In genomic region chr7:85818092-85818491, GRCm38 (mm10) we compare ENCODE assay signal across 21 mouse cellular contexts. TPM values are rescaled to one million over a fixed set of nuclear protein-coding genes. Genes with fewer than 3 reads are reported as not detected.
DNase-seq lines count a peak whose midpoint lies in the region; ATAC-seq and TF ChIP-seq lines count a peak whose summit lies in the region.
"Not testable (repeated sequence)": the region's sequence is repeated elsewhere in the genome, so short reads cannot be mapped to it uniquely, and the experiment has no call there.
"Had no signal": no experiment of that assay in that cellular context is flagged by ENCODE, and none has a peak within 500 bp of the region (broad histone marks: within the 10 kb centered on the region; RNA-seq: fewer than 3 reads in every experiment).

No protein-coding gene starts in this region.

- H3K27me3 ChIP-seq in MEL (ENCODE audit: control insufficient read depth in 1 of 2, insufficient read depth in 2 of 2, low read length in 2 of 2); hindbrain, embryonic 11.5 days (ENCODE audit: control insufficient read depth, insufficient read depth, low read length); limb, embryonic 11.5 days (ENCODE audit: control insufficient read depth, insufficient read depth, low read length); midbrain, embryonic 14.5 days (ENCODE audit: control insufficient read depth, insufficient read depth, low read length): not testable (repeated sequence)

- H3K9me3 ChIP-seq in MEL (replicated peaks; ENCODE audit: insufficient read depth, low read length); hindbrain, embryonic 11.5 days (ENCODE audit: control insufficient read depth, low read length); limb, embryonic 11.5 days (ENCODE audit: control insufficient read depth, low read length); midbrain, embryonic 14.5 days (ENCODE audit: control insufficient read depth, low read length): not testable (repeated sequence)

- 10% methylated on average over 6 of the region's 6 CpGs for WGBS in hindbrain, embryonic 11.5 days
- 10% methylated on average over 6 of the region's 6 CpGs for WGBS in limb, embryonic 11.5 days
- WGBS in midbrain, embryonic 14.5 days, result 17% methylated on average over 6 of the region's 6 CpGs

- H3K36me3 ChIP-seq in MEL (ENCODE audit: control insufficient read depth in 1 of 2, insufficient read depth in 2 of 2, low read length in 2 of 2); hindbrain, embryonic 11.5 days (ENCODE audit: control insufficient read depth, insufficient read depth, low read length); limb, embryonic 11.5 days (ENCODE audit: control insufficient read depth, insufficient read depth, low read length); midbrain, embryonic 14.5 days (ENCODE audit: control insufficient read depth, insufficient read depth, low read length): not testable (repeated sequence)

- not testable (repeated sequence) for H3K4me3 ChIP-seq in MEL (ENCODE audit: control insufficient read depth in 1 of 2, insufficient read depth in 1 of 2, low read depth in 2 of 2, low read length in 2 of 2); hindbrain, embryonic 11.5 days (ENCODE audit: low read depth, low read length); layer of hippocampus, adult 2 months; limb, embryonic 11.5 days (ENCODE audit: low read depth, low read length); midbrain, embryonic 14.5 days (replicated peaks; ENCODE audit: low read depth, low read length)

- peak; percentile 22 to 38 (median 28); a peak in 3 of 6 replicates for TF ChIP-seq CTCF in MEL (IDR thresholded peaks at IDR 0.05 in 2 of 3, conservative IDR thresholded peaks at IDR 0.05 in 1 of 3; ENCODE audit: control insufficient read depth in 1 of 3, insufficient read depth in 1 of 3, low read depth in 2 of 3, low read length in 3 of 3, poor library complexity in 1 of 3, severe bottlenecking in 1 of 3)
- peak; percentile 34; the same call in 1 of the 2 replicates for TF ChIP-seq CTCF in brain, embryonic 14.5 days (IDR thresholded peaks at IDR 0.05; ENCODE audit: borderline replicate concordance, extremely low read depth, insufficient read depth, insufficient read length)
- peak; percentile 76 for TF ChIP-seq CTCF in layer of hippocampus, adult 2 months (conservative IDR thresholded peaks at IDR 0.05)

- peak; percentile 14 for DNase-seq in MEL (ENCODE audit: low read depth, low spot score)
- DNase-seq in brain, embryonic 14.5 days (ENCODE audit: low read depth), result peak; percentile 4
- DNase-seq in embryo, embryonic 9.5 days (ENCODE audit: extremely low spot score), result peak; percentile 15
- peak; percentile 52 for DNase-seq in hindbrain, embryonic 11.5 days (ENCODE audit: low spot score)
- peak in 1 of 2 experiments; percentile 45 for DNase-seq in layer of hippocampus, adult 2 months (ENCODE audit: low spot score in 2 of 2)
- peak; percentile 35 for DNase-seq in limb, embryonic 11.5 days (ENCODE audit: low spot score)
- DNase-seq in midbrain, embryonic 14.5 days, result peak; percentile 48

- H3K27ac ChIP-seq in MEL (ENCODE audit: control insufficient read depth, low read depth, low read length); hindbrain, embryonic 11.5 days (ENCODE audit: low read depth, low read length); layer of hippocampus, adult 2 months; limb, embryonic 11.5 days (replicated peaks; ENCODE audit: low read depth, low read length); midbrain, embryonic 14.5 days (replicated peaks; ENCODE audit: low read depth, low read length): not testable (repeated sequence)

- TF ChIP-seq EP300 in MEL (IDR thresholded peaks at IDR 0.05; ENCODE audit: low read depth in 1 of 2, low read length in 2 of 2), result not testable (repeated sequence)

- not testable (repeated sequence) for H3K4me1 ChIP-seq in MEL (ENCODE audit: control insufficient read depth in 1 of 2, insufficient read depth in 2 of 2, low read length in 2 of 2); hindbrain, embryonic 11.5 days (replicated peaks; ENCODE audit: control insufficient read depth, insufficient read depth, low read length); limb, embryonic 11.5 days (ENCODE audit: control insufficient read depth, insufficient read depth, low read length); midbrain, embryonic 14.5 days (ENCODE audit: control insufficient read depth, insufficient read depth, low read length)

- ATAC-seq in hindbrain, embryonic 11.5 days (ENCODE audit: low FRiP score); limb, embryonic 11.5 days (ENCODE audit: insufficient number of reproducible peaks, low FRiP score, low TSS enrichment, low read depth); midbrain, embryonic 14.5 days (ENCODE audit: low FRiP score, low TSS enrichment): not testable (repeated sequence)

- not testable (repeated sequence) for H3K4me2 ChIP-seq in hindbrain, embryonic 11.5 days (replicated peaks; ENCODE audit: low read depth, low read length); limb, embryonic 11.5 days (ENCODE audit: low read depth, severe bottlenecking); midbrain, embryonic 14.5 days (ENCODE audit: low read length)

- peak; percentile 36 for TF ChIP-seq RAD21 in MEL (IDR thresholded peaks at IDR 0.05; ENCODE audit: low read depth, low read length)

- TF ChIP-seq POLR2A in MEL (IDR thresholded peaks at IDR 0.05; ENCODE audit: control insufficient read depth in 1 of 2, insufficient read depth in 1 of 2, low read depth in 1 of 2, low read length in 2 of 2, poor library complexity in 1 of 2); brain, embryonic 14.5 days (IDR thresholded peaks at IDR 0.05; ENCODE audit: borderline replicate concordance, extremely low read depth, insufficient read depth, insufficient read length, poor library complexity, severe bottlenecking): not testable (repeated sequence)

- H3K79me2 ChIP-seq in MEL (ENCODE audit: control insufficient read depth, insufficient read depth, low read length, poor library complexity), result not testable (repeated sequence)

- not testable (repeated sequence) for H3K9ac ChIP-seq in MEL (ENCODE audit: control insufficient read depth, low read depth, low read length, poor library complexity, severe bottlenecking); hindbrain, embryonic 11.5 days (ENCODE audit: low read depth, low read length); limb, embryonic 11.5 days (ENCODE audit: low read length); midbrain, embryonic 14.5 days (replicated peaks; ENCODE audit: low read length)

TF ChIP-seq in MEL, 35 proteins besides CTCF, POLR2A, EP300 and RAD21:
- TF ChIP-seq ZC3H11A (IDR thresholded peaks at IDR 0.05; ENCODE audit: low read depth, low read length) (0 out of 2 replicates have a peak, but pooled peaks have one; percentile 18), SMC3 (IDR thresholded peaks at IDR 0.05; ENCODE audit: low read depth, low read length) (peak; percentile 23; the same call in 1 of the 2 replicates)

RNA-seq across cellular contexts. Expression of gene Vmn2r73, which starts 58.0 kb away (rescaled TPM):
- total RNA-seq in MEL (2012; rRNA removed), result not detected in 2 replicates
- polyA plus RNA-seq in MEL (2012; ENCODE audit: insufficient read depth in 1 of 2, insufficient read length in 2 of 2, low read depth in 1 of 2, low replicate concordance in 2 of 2, missing spikeins in 1 of 2), result under 1 TPM in 1 of 2 experiments, not detected in 1; 0.01 TPM
- not detected in 2 replicates for polyA plus RNA-seq in brain, embryonic 14.5 days (2012; rRNA removed)
- not detected in 2 replicates for polyA plus RNA-seq in hindbrain, embryonic 11.5 days (2014; fragmentation: Nextera tagmentation; extraction: Ambion mirVana)
- not detected for total RNA-seq in layer of hippocampus, adult 2 months (2021)
- not detected in 2 replicates for polyA plus RNA-seq in limb, embryonic 11.5 days (2014; fragmentation: Nextera tagmentation; extraction: Ambion mirVana)
- polyA plus RNA-seq in midbrain, embryonic 14.5 days (2014; fragmentation: Nextera tagmentation; extraction: Ambion mirVana), result not detected in 2 replicates
- total RNA-seq: adrenal gland, adult 18-20 months; gastrocnemius, postnatal 36 days; heart, postnatal 36 days; layer of hippocampus, postnatal 36 days had no signal
- polyA plus RNA-seq: embryonic facial prominence, embryonic 14.5 days; forebrain, embryonic 10.5 days; heart, embryonic 11.5 days; inflammation-experienced regulatory T-cells, adult 6 months; kidney, embryonic 16.5 days; limb, embryonic 13.5 days; lung, adult 2 months; midbrain, embryonic 16.5 days; neural tube, embryonic 11.5 days; urinary bladder, adult 2 months had no signal
